Mouse (Mus musculus) macrophage (primary cell): ENCODE data around the gene Capzb. TPM values are rescaled to one million over a fixed set of nuclear protein-coding genes. Genes with fewer than 3 reads are reported as not detected.

Source experiments
- H3K27ac ChIP-seq: fragments of 350-480 bp; formaldehyde crosslinking; 2 replicates; pipeline ENCODE4 v1.9.0; 2021
- H3K36me3 ChIP-seq: fragments of 350-480 bp; formaldehyde crosslinking; 2 replicates; pipeline ENCODE4 v1.9.0; 2021; ENCODE audit errors: inconsistent target
- H3K4me3 ChIP-seq: fragments of 350-480 bp; formaldehyde crosslinking; 2 replicates; pipeline ENCODE4 v1.9.0; 2021; ENCODE audit errors: inconsistent target
- H3K79me2 ChIP-seq: fragments of 350-480 bp; formaldehyde crosslinking; 2 replicates; pipeline ENCODE4 v1.9.0; 2021; ENCODE audit errors: inconsistent target
- WGBS: methylation state at CpG from one replicate; pipeline ENCODE4 v1.1.7; 2026; ENCODE audit warnings: inconsistent platforms; ENCODE audit not compliant: missing documents; 5-methylcytosine and 5-hydroxymethylcytosine counted together
- polyA plus RNA-seq: library from polyadenylated mRNA; stranded (reverse); fragments of 250-400 nt; gene quantifications from 3 replicates; pipeline ENCODE4 v1.2.4, GENCODE M21; 2018; ENCODE audit warnings: inconsistent platforms
- total RNA-seq, 78 experiments: library from RNA; depleted of rRNA; stranded (reverse); fragments of 250-400 nt; gene quantifications; 1 replicate in 9 of 78; 2 replicates in 24 of 78; 3 replicates in 43 of 78; 4 replicates in 2 of 78; pipeline ENCODE4 v1.2.4; 2018; ENCODE audit warnings: inconsistent platforms in 56 of 78

Capzb gene
- 100 to 1,000 TPM; 159 to 332 (median 238) TPM for total RNA-seq (2018; cell fraction: chromatin; rRNA removed)
- 100 to 1,000 TPM; 379 to 591 (median 456) TPM for total RNA-seq (2018; cell fraction: cytosol; rRNA removed)
- total RNA-seq (2018; cell fraction: nucleus; rRNA removed), result 100 to 1,000 TPM; 176 to 252 (median 211) TPM
- polyA plus RNA-seq, result 485 to 769 TPM (median 513 TPM) in 3 replicates

- Histone ChIP-seq H3K4me3 (peak within 1 kb of the TSS; percentile 94), H3K79me2 (peaks cover 80% of the 10 kb centered on the region), H3K36me3 (no peaks in the 10 kb centered on the region; the same call in 1 of the 2 replicates), H3K27ac (peak within 1 kb of the TSS; percentile 93)
- WGBS, result under 1% methylated on average over 43 of the region's 69 CpGs
These were observed at the start of gene Capzb for GRCm38 (mm10) chr4:139192499-139193175. Capzb (plus strand) TSS chr4:139192899.

GRCm38 (mm10) chr4:139142985-139143384 lies 49.7 kb upstream of the Capzb start:
- no peaks in the 10 kb centered on the region for H3K36me3 ChIP-seq
- H3K4me3 ChIP-seq, result no peak overlapping the region
- H3K27ac ChIP-seq, result no peak overlapping the region
- no peaks in the 10 kb centered on the region for H3K79me2 ChIP-seq
- 92% methylated on average over 9 of the region's 9 CpGs for WGBS

- WGBS, result 91% methylated on average over 4 of the region's 4 CpGs
- H3K79me2 ChIP-seq, result no peaks in the 10 kb centered on the region
- no peak overlapping the region for H3K27ac ChIP-seq
- H3K36me3 ChIP-seq, result no peaks in the 10 kb centered on the region
- no peak overlapping the region for H3K4me3 ChIP-seq
These were observed 48.1 kb upstream of the Capzb start for GRCm38 (mm10) chr4:139144577-139144976.

- no peak overlapping the region for H3K4me3 ChIP-seq
- H3K79me2 ChIP-seq, result no peaks in the 10 kb centered on the region
- no peak overlapping the region for H3K27ac ChIP-seq
- WGBS, result 96% methylated on average over 11 of the region's 11 CpGs
- H3K36me3 ChIP-seq, result no peaks in the 10 kb centered on the region
These were observed 47.5 kb upstream of the Capzb start for GRCm38 (mm10) chr4:139145156-139145555.

GRCm38 (mm10) chr4:139146760-139147159 lies 45.9 kb upstream of the Capzb start:
- no peak overlapping the region for H3K27ac ChIP-seq
- WGBS, result 78% methylated on average over 5 of the region's 5 CpGs
- H3K36me3 ChIP-seq, result no peaks in the 10 kb centered on the region
- no peaks in the 10 kb centered on the region for H3K79me2 ChIP-seq
- H3K4me3 ChIP-seq, result no peak overlapping the region

- no peaks in the 10 kb centered on the region for H3K79me2 ChIP-seq
- WGBS, result 76% methylated on average over 6 of the region's 6 CpGs
- no peaks in the 10 kb centered on the region for H3K36me3 ChIP-seq
- H3K27ac ChIP-seq, result no peak overlapping the region
- no peak overlapping the region for H3K4me3 ChIP-seq
These were observed 41.3 kb upstream of the Capzb start for GRCm38 (mm10) chr4:139151370-139151769.

GRCm38 (mm10) chr4:139154576-139155307 lies 38.0 kb upstream of the Capzb start:
- Histone ChIP-seq H3K27ac (no peak overlapping the region), H3K36me3 (no peaks in the 10 kb centered on the region), H3K4me3 (no peak overlapping the region), H3K79me2 (no peaks in the 10 kb centered on the region)
- 92% methylated on average over 19 of the region's 20 CpGs for WGBS

- no peak overlapping the region for H3K4me3 ChIP-seq
- no peak overlapping the region for H3K27ac ChIP-seq
- no peaks in the 10 kb centered on the region for H3K79me2 ChIP-seq
- WGBS, result 75% methylated on average over 6 of the region's 6 CpGs
- H3K36me3 ChIP-seq, result no peaks in the 10 kb centered on the region
These were observed 36.2 kb upstream of the Capzb start for GRCm38 (mm10) chr4:139156538-139156937.

GRCm38 (mm10) chr4:139158350-139158749 lies 34.3 kb upstream of the Capzb start:
- Histone ChIP-seq H3K79me2 (no peaks in the 10 kb centered on the region), H3K4me3 (no peak overlapping the region), H3K27ac (no peak overlapping the region), H3K36me3 (no peaks in the 10 kb centered on the region)
- 87% methylated on average over 14 of the region's 14 CpGs for WGBS

- WGBS, result 15% methylated on average over 2 of the region's 2 CpGs
- Histone ChIP-seq H3K4me3 (no peak overlapping the region), H3K79me2 (no peaks in the 10 kb centered on the region), H3K36me3 (no peaks in the 10 kb centered on the region), H3K27ac (no peak overlapping the region)
These were observed 31.6 kb upstream of the Capzb start for GRCm38 (mm10) chr4:139161076-139161475.

GRCm38 (mm10) chr4:139164082-139164481 lies 28.6 kb upstream of the Capzb start:
- H3K79me2 ChIP-seq, result no peaks in the 10 kb centered on the region
- WGBS, result 92% methylated on average over 6 of the region's 6 CpGs
- H3K27ac ChIP-seq, result no peak overlapping the region
- H3K36me3 ChIP-seq, result no peaks in the 10 kb centered on the region
- no peak overlapping the region for H3K4me3 ChIP-seq

- WGBS, result 94% methylated on average over 8 of the region's 8 CpGs
- no peak overlapping the region for H3K27ac ChIP-seq
- H3K79me2 ChIP-seq, result no peaks in the 10 kb centered on the region
- no peaks in the 10 kb centered on the region for H3K36me3 ChIP-seq
- H3K4me3 ChIP-seq, result no peak overlapping the region
These were observed 27.4 kb upstream of the Capzb start for GRCm38 (mm10) chr4:139165259-139165658.

- Histone ChIP-seq H3K27ac (no peak overlapping the region), H3K79me2 (no peaks in the 10 kb centered on the region), H3K4me3 (no peak overlapping the region), H3K36me3 (no peaks in the 10 kb centered on the region)
- 40% methylated on average over 8 of the region's 8 CpGs for WGBS
These were observed 26.5 kb upstream of the Capzb start for GRCm38 (mm10) chr4:139166244-139166643.

- Histone ChIP-seq H3K4me3 (no peak overlapping the region), H3K36me3 (no peaks in the 10 kb centered on the region), H3K79me2 (no peaks in the 10 kb centered on the region), H3K27ac (no peak overlapping the region)
- 85% methylated on average over 8 of the region's 8 CpGs for WGBS
These were observed 25.6 kb upstream of the Capzb start for GRCm38 (mm10) chr4:139167107-139167506.
